Mouse (Mus musculus) bone marrow macrophage, adult 2 months (primary cell): ENCODE measurements at regions not wholly inside any gene's neighbourhood (a gene's known extent, or its start where the extent isn't known, plus 50 kb on each side); places are given as distances from the start of the nearest gene placed in this dataset.

Source experiments
- CTCF ChIP-seq: IDR thresholded peaks from 2 replicates; pipeline ENCODE4 v1.5.1; 2012; ENCODE audit warnings: low read depth, mild to moderate bottlenecking, low read length, moderate library complexity
- POLR2A ChIP-seq: IDR thresholded peaks from 2 replicates; pipeline ENCODE4 v1.6.1; 2012; ENCODE audit warnings: mild to moderate bottlenecking, low read depth, low read length, borderline replicate concordance

- no peak for TF ChIP-seq CTCF
- no peak for TF ChIP-seq POLR2A
These were observed 171.2 kb upstream of the Fer start for GRCm38 (mm10) chr17:63691690-63691968.
